Mouse (Mus musculus): ENCODE data around the gene Gtpbp10. TPM values are rescaled to one million over a fixed set of nuclear protein-coding genes. Genes with fewer than 3 reads are reported as not detected.

The Gtpbp10 gene
- polyA plus RNA-seq, 1 experiment from 2014 or later = 20.3 TPM

- under 1% methylated on average over 79 of the region's 79 CpGs for WGBS
- H3K4me3 ChIP-seq = peak within 1 kb of the TSS; percentile 65
- H3K27me3 ChIP-seq = no peaks in the 10 kb centered on the region
- no peaks in the 10 kb centered on the region for H3K9me3 ChIP-seq
- H3K36me3 ChIP-seq = 0 out of 2 replicates have a peak, but pooled peaks cover 3% of the 10 kb centered on the region
- peak within 1 kb of the TSS; percentile 80 for H3K4me2 ChIP-seq
- H3K9ac ChIP-seq = peak within 1 kb of the TSS; percentile 80
- peak within 1 kb of the TSS; percentile 90 for H3K27ac ChIP-seq (replicated peaks)
- H3K4me1 ChIP-seq (replicated peaks) = peaks cover 15% of the 10 kb centered on the region
- ATAC-seq (ENCODE audit: low read depth) = peak; percentile 98
These were observed 44.9 kb downstream of the Gtpbp10 start, which contains the start of gene Cldn12 for GRCm38 (mm10) chr5:5514196-5515076. TSS of gene Cldn12 (minus strand) at chr5:5514958.

- Histone ChIP-seq H3K27me3 (no peaks in the 10 kb centered on the region), H3K9ac (no peak overlapping the region), H3K4me2 (no peak overlapping the region), H3K9me3 (no peaks in the 10 kb centered on the region), H3K27ac (replicated peaks) (no peak overlapping the region), H3K36me3 (0 out of 2 replicates have a peak, but pooled peaks cover 3% of the 10 kb centered on the region), H3K4me3 (no peak overlapping the region), H3K4me1 (replicated peaks) (peaks cover 28% of the 10 kb centered on the region)
- 78% methylated on average over 3 of the region's 3 CpGs for WGBS
- ATAC-seq (ENCODE audit: low read depth) = no peak
These were observed 47.9 kb downstream of the Gtpbp10 start for GRCm38 (mm10) chr5:5511401-5511800.

DNA sequence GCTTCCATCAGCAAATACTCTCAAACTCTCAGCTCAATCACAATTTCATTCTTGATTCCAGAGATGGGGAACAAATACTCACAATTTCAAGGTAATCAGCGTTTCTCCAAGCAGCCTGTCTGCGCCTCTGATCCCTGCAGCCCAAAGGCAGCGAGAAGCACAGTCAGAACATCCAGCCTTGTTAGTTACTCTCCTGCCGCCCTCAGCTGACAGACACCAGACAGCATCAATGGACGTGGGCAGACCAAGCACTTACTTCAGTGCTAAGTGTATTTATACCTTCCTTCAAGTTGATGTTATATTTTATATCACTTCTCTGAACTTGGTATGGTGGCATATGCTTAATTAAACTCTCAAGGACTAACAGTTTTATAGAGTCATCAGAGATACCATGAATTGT is 48.3 kb downstream of the Gtpbp10 start:
- 55% methylated on average over 5 of the region's 5 CpGs for WGBS
- Histone ChIP-seq H3K27ac (replicated peaks) (no peak overlapping the region), H3K4me1 (replicated peaks) (peaks cover 28% of the 10 kb centered on the region), H3K9me3 (no peaks in the 10 kb centered on the region), H3K9ac (no peak overlapping the region), H3K4me3 (no peak overlapping the region), H3K27me3 (no peaks in the 10 kb centered on the region), H3K36me3 (0 out of 2 replicates have a peak, but pooled peaks cover 3% of the 10 kb centered on the region), H3K4me2 (no peak overlapping the region)
- no peak for ATAC-seq (ENCODE audit: low read depth)

GRCm38 (mm10) chr5:5510304-5510887 is 48.9 kb downstream of the Gtpbp10 start:
- peaks cover 28% of the 10 kb centered on the region for H3K4me1 ChIP-seq (replicated peaks)
- ATAC-seq (ENCODE audit: low read depth) = no peak
- 0 out of 2 replicates have a peak overlapping the region, but pooled peaks have one; percentile 9 for H3K4me2 ChIP-seq
- 0 out of 2 replicates have a peak, but pooled peaks cover 3% of the 10 kb centered on the region for H3K36me3 ChIP-seq
- no peak overlapping the region for H3K9ac ChIP-seq
- 49% methylated on average over 10 of the region's 10 CpGs for WGBS
- no peaks in the 10 kb centered on the region for H3K9me3 ChIP-seq
- H3K27ac ChIP-seq (replicated peaks) = no peak overlapping the region
- H3K4me3 ChIP-seq = no peak overlapping the region
- no peaks in the 10 kb centered on the region for H3K27me3 ChIP-seq

DNA sequence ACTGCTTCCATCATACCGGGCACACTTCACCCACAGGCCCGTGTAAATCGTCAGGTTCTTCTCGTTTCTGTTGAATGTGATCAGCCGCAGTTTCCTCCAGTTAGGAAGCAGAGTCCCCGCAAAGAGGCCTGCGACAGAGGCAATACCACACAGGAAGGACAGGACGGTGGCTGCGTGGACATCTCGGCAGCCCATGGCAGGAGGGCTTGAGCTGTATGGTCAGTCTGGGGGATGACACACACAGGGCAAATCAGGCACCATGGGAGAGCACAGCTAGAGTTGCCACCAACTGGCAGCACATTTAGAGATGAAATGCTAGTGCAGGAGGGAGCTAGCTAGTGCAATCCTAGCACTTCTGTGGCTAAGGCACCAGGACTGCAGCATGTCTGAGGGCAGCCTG is 51.1 kb downstream of the Gtpbp10 start:
- Histone ChIP-seq H3K27me3 (no peaks in the 10 kb centered on the region), H3K27ac (replicated peaks) (peak overlapping the region; percentile 61), H3K36me3 (0 out of 2 replicates have a peak, but pooled peaks cover 3% of the 10 kb centered on the region), H3K4me3 (peak overlapping the region; percentile 13; the same call in 1 of the 2 replicates), H3K9ac (peak overlapping the region; percentile 52), H3K4me1 (replicated peaks) (peaks cover 22% of the 10 kb centered on the region), H3K4me2 (peak overlapping the region; percentile 44), H3K9me3 (no peaks in the 10 kb centered on the region)
- WGBS = 48% methylated on average over 10 of the region's 10 CpGs
- ATAC-seq (ENCODE audit: low read depth) = peak; percentile 57

DNA sequence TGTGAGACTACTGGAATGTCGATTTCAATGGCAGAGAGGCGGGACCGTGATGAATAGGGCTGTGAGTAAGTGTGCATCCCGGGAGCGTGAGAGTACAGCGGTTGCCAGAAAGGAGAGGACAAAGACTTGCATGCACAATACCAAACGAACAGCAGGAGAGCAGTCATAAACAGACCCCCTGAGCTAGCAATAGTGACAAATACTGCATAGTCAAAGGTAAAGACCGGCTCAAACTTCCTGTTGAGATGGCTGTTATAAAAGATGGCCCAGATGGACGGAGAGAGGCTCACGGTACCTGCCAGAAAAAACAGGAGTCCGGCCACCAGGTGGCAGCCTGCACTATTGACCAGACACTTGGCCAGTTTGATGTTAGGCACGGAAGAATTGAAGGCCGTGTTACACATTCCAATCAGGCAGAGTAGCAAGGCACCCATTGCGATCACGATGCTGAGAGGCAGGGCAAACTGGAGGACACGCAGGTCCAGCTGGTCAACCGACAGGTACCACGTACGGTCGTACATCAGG is 51.6 kb downstream of the Gtpbp10 start:
- Histone ChIP-seq H3K27me3 (no peaks in the 10 kb centered on the region), H3K9ac (peak overlapping the region; percentile 52), H3K9me3 (no peaks in the 10 kb centered on the region), H3K4me2 (peak overlapping the region; percentile 44), H3K4me1 (replicated peaks) (peaks cover 22% of the 10 kb centered on the region), H3K36me3 (0 out of 2 replicates have a peak, but pooled peaks cover 3% of the 10 kb centered on the region), H3K4me3 (peak overlapping the region; percentile 13; the same call in 1 of the 2 replicates), H3K27ac (replicated peaks) (peak overlapping the region; percentile 61)
- peak; percentile 84 for ATAC-seq (ENCODE audit: low read depth)
- 18% methylated on average over 20 of the region's 20 CpGs for WGBS

GRCm38 (mm10) chr5:5504456-5504855 is 54.9 kb downstream of the Gtpbp10 start:
- H3K9me3 ChIP-seq = no peaks in the 10 kb centered on the region
- H3K36me3 ChIP-seq = no peaks in the 10 kb centered on the region
- WGBS = 86% methylated on average over 13 of the region's 13 CpGs
- ATAC-seq (ENCODE audit: low read depth) = no peak
- no peak overlapping the region for H3K4me2 ChIP-seq
- no peak overlapping the region for H3K9ac ChIP-seq
- H3K27ac ChIP-seq (replicated peaks) = no peak overlapping the region
- H3K27me3 ChIP-seq = no peaks in the 10 kb centered on the region
- peaks cover 14% of the 10 kb centered on the region for H3K4me1 ChIP-seq (replicated peaks)
- no peak overlapping the region for H3K4me3 ChIP-seq

DNA sequence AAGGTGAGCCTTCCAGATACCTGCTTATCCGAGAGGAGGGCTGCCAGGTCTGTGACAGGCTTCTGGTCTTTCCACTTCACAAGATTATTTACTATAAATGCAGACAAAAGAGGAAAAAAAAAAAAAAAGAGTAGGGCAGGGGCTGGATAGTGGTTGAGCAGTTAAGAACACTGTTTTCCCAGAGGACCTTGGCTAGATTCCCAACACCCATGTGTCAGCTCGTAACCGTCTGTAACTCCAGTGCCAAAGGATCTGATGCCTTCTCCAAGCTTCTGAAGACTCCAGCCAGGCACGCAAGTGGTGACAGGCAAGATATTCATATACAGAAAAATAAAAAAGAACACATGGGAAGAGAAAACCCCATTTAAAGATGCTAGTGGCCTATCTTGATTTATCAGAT is 56.0 kb downstream of the Gtpbp10 start:
- Histone ChIP-seq H3K27me3 (no peaks in the 10 kb centered on the region), H3K9me3 (no peaks in the 10 kb centered on the region), H3K27ac (replicated peaks) (no peak overlapping the region), H3K4me1 (replicated peaks) (peaks cover 13% of the 10 kb centered on the region), H3K9ac (no peak overlapping the region), H3K4me3 (no peak overlapping the region), H3K36me3 (no peaks in the 10 kb centered on the region), H3K4me2 (no peak overlapping the region)
- 85% methylated on average over 4 of the region's 4 CpGs for WGBS
- ATAC-seq (ENCODE audit: low read depth) = no peak

- Histone ChIP-seq H3K9ac (no peak overlapping the region), H3K27me3 (no peaks in the 10 kb centered on the region), H3K4me3 (no peak overlapping the region), H3K4me2 (no peak overlapping the region), H3K36me3 (no peaks in the 10 kb centered on the region), H3K4me1 (replicated peaks) (no peaks in the 10 kb centered on the region), H3K27ac (replicated peaks) (no peak overlapping the region), H3K9me3 (no peaks in the 10 kb centered on the region)
- no peak for ATAC-seq (ENCODE audit: low read depth)
- 83% methylated on average over 2 of the region's 2 CpGs for WGBS
These were observed 57.8 kb downstream of the Gtpbp10 start for GRCm38 (mm10) chr5:5501583-5501982.

- Histone ChIP-seq H3K36me3 (no peaks in the 10 kb centered on the region), H3K4me3 (no peak overlapping the region), H3K4me1 (replicated peaks) (peaks cover 3% of the 10 kb centered on the region; the same call in 1 of the 2 replicates), H3K9me3 (no peaks in the 10 kb centered on the region), H3K27me3 (peaks cover 7% of the 10 kb centered on the region; the same call in 1 of the 2 replicates), H3K27ac (replicated peaks) (no peak overlapping the region), H3K9ac (no peak overlapping the region), H3K4me2 (no peak overlapping the region)
- no peak for ATAC-seq (ENCODE audit: low read depth)
- 51% methylated on average over 3 of the region's 3 CpGs for WGBS
These were observed 62.9 kb downstream of the Gtpbp10 start for GRCm38 (mm10) chr5:5496393-5496792.

GRCm38 (mm10) chr5:5495042-5495441 is 64.3 kb downstream of the Gtpbp10 start:
- Histone ChIP-seq H3K9ac (no peak overlapping the region), H3K4me3 (no peak overlapping the region), H3K27ac (replicated peaks) (no peak overlapping the region), H3K4me1 (replicated peaks) (peaks cover 3% of the 10 kb centered on the region; the same call in 1 of the 2 replicates), H3K9me3 (no peaks in the 10 kb centered on the region), H3K4me2 (no peak overlapping the region), H3K27me3 (peaks cover 7% of the 10 kb centered on the region; the same call in 1 of the 2 replicates), H3K36me3 (no peaks in the 10 kb centered on the region)
- WGBS = 87% methylated on average over 4 of the region's 4 CpGs
- ATAC-seq (ENCODE audit: low read depth) = no peak
